Mouse (Mus musculus): ENCODE data around the gene Kifc3. TPM values are rescaled to one million over a fixed set of nuclear protein-coding genes. Genes with fewer than 3 reads are reported as not detected.

Kifc3 gene
- polyA plus RNA-seq, 1 experiment from 2014 or later, result 16.8 TPM

- H3K4me3 ChIP-seq, result no peak overlapping the region
- ATAC-seq (ENCODE audit: low FRiP score, low read depth), result no peak
- H3K36me3 ChIP-seq, result peaks cover 63% of the 10 kb centered on the region
- no peaks in the 10 kb centered on the region for H3K27me3 ChIP-seq
- H3K4me2 ChIP-seq (replicated peaks), result no peak overlapping the region
- no peak overlapping the region; the same call in 1 of the 2 replicates for H3K9ac ChIP-seq
- no peak overlapping the region for H3K27ac ChIP-seq
- 79% methylated on average over 4 of the region's 4 CpGs for WGBS
- peaks cover 11% of the 10 kb centered on the region for H3K4me1 ChIP-seq
- H3K9me3 ChIP-seq, result no peaks in the 10 kb centered on the region
Measured at GRCm38 (mm10) chr8:95084261-95084660, 118.4 kb downstream of the Kifc3 start.

GRCm38 (mm10) chr8:95081650-95082049, 121.0 kb downstream of the Kifc3 start:
- H3K36me3 ChIP-seq, result peaks cover 39% of the 10 kb centered on the region
- no peaks in the 10 kb centered on the region for H3K9me3 ChIP-seq
- no peak for ATAC-seq (ENCODE audit: low FRiP score, low read depth)
- WGBS, result 8% methylated on average over 11 of the region's 11 CpGs
- H3K4me3 ChIP-seq, result peak overlapping the region; percentile 87
- peak overlapping the region; percentile 77; the same call in 1 of the 2 replicates for H3K27ac ChIP-seq
- peak overlapping the region; percentile 96 for H3K4me2 ChIP-seq (replicated peaks)
- no peaks in the 10 kb centered on the region for H3K27me3 ChIP-seq
- H3K9ac ChIP-seq, result peak overlapping the region; percentile 87
- peaks cover 11% of the 10 kb centered on the region for H3K4me1 ChIP-seq

GRCm38 (mm10) chr8:95080381-95081341, 122.0 kb downstream of the Kifc3 start, which contains the start of gene Katnb1:
Gene Katnb1 (plus strand): TSS chr8:95081186.
- Histone ChIP-seq H3K9me3 (no peaks in the 10 kb centered on the region), H3K27ac (peak within 1 kb of the TSS; percentile 77; the same call in 1 of the 2 replicates), H3K27me3 (no peaks in the 10 kb centered on the region), H3K36me3 (peaks cover 32% of the 10 kb centered on the region), H3K9ac (peak within 1 kb of the TSS; percentile 87), H3K4me1 (peaks cover 11% of the 10 kb centered on the region), H3K4me2 (replicated peaks) (peak within 1 kb of the TSS; percentile 96), H3K4me3 (peak within 1 kb of the TSS; percentile 87)
- peak; percentile 98 for ATAC-seq (ENCODE audit: low FRiP score, low read depth)
- WGBS, result under 1% methylated on average over 47 of the region's 47 CpGs

GRCm38 (mm10) chr8:95079305-95079704, 123.3 kb downstream of the Kifc3 start:
- ATAC-seq (ENCODE audit: low FRiP score, low read depth), result no peak
- Histone ChIP-seq H3K27me3 (no peaks in the 10 kb centered on the region), H3K4me2 (replicated peaks) (no peak overlapping the region), H3K36me3 (peaks cover 19% of the 10 kb centered on the region), H3K27ac (no peak overlapping the region), H3K9me3 (no peaks in the 10 kb centered on the region), H3K4me3 (no peak overlapping the region), H3K9ac (no peak overlapping the region), H3K4me1 (peaks cover 11% of the 10 kb centered on the region)
- WGBS, result 84% methylated on average over 4 of the region's 4 CpGs

- WGBS, result 83% methylated on average over 3 of the region's 3 CpGs
- Histone ChIP-seq H3K9ac (no peak overlapping the region), H3K4me2 (replicated peaks) (no peak overlapping the region)
Measured at GRCm38 (mm10) chr8:95078055-95078454, 124.6 kb downstream of the Kifc3 start.

GRCm38 (mm10) chr8:95076151-95076550, 126.5 kb downstream of the Kifc3 start:
- no peaks in the 10 kb centered on the region for H3K4me1 ChIP-seq
- no peak for ATAC-seq (ENCODE audit: low FRiP score, low read depth)
- H3K36me3 ChIP-seq, result no peaks in the 10 kb centered on the region
- 79% methylated on average over 17 of the region's 17 CpGs for WGBS
- H3K27me3 ChIP-seq, result no peaks in the 10 kb centered on the region
- H3K27ac ChIP-seq, result no peak overlapping the region
- H3K4me2 ChIP-seq (replicated peaks), result no peak overlapping the region
- no peak overlapping the region for H3K9ac ChIP-seq
- H3K4me3 ChIP-seq, result no peak overlapping the region
- H3K9me3 ChIP-seq, result no peaks in the 10 kb centered on the region

More at GRCm38 (mm10) chr8:95078055-95078454, 124.6 kb downstream of the Kifc3 start:
- H3K27ac ChIP-seq, result no peak overlapping the region
- H3K36me3 ChIP-seq, result peaks cover 6% of the 10 kb centered on the region
- ATAC-seq (ENCODE audit: low FRiP score, low read depth), result no peak
- H3K4me1 ChIP-seq, result peaks cover 11% of the 10 kb centered on the region
- H3K4me3 ChIP-seq, result no peak overlapping the region
- H3K27me3 ChIP-seq, result no peaks in the 10 kb centered on the region
- H3K9me3 ChIP-seq, result no peaks in the 10 kb centered on the region

GRCm38 (mm10) chr8:95075504-95075903, 127.1 kb downstream of the Kifc3 start:
- WGBS, result 74% methylated on average over 3 of the region's 3 CpGs
- Histone ChIP-seq H3K9me3 (no peaks in the 10 kb centered on the region), H3K27ac (no peak overlapping the region), H3K4me3 (no peak overlapping the region), H3K4me2 (replicated peaks) (no peak overlapping the region), H3K9ac (no peak overlapping the region), H3K4me1 (no peaks in the 10 kb centered on the region), H3K27me3 (no peaks in the 10 kb centered on the region), H3K36me3 (no peaks in the 10 kb centered on the region)
- ATAC-seq (ENCODE audit: low FRiP score, low read depth), result no peak

- H3K36me3 ChIP-seq, result no peaks in the 10 kb centered on the region
- no peak overlapping the region for H3K27ac ChIP-seq
- H3K27me3 ChIP-seq, result no peaks in the 10 kb centered on the region
- H3K4me2 ChIP-seq (replicated peaks), result no peak overlapping the region
- no peak for ATAC-seq (ENCODE audit: low FRiP score, low read depth)
- WGBS, result 46% methylated on average over 3 of the region's 3 CpGs
- no peak overlapping the region for H3K9ac ChIP-seq
- H3K4me1 ChIP-seq, result no peaks in the 10 kb centered on the region
- H3K9me3 ChIP-seq, result no peaks in the 10 kb centered on the region
- H3K4me3 ChIP-seq, result no peak overlapping the region
Measured at GRCm38 (mm10) chr8:95067582-95067981, 135.0 kb downstream of the Kifc3 start.

- H3K27me3 ChIP-seq, result no peaks in the 10 kb centered on the region
- no peaks in the 10 kb centered on the region for H3K4me1 ChIP-seq
- no peaks in the 10 kb centered on the region for H3K36me3 ChIP-seq
- H3K4me2 ChIP-seq (replicated peaks), result no peak overlapping the region
- H3K27ac ChIP-seq, result no peak overlapping the region
- WGBS, result 90% methylated on average over 2 of the region's 2 CpGs
- H3K9ac ChIP-seq, result no peak overlapping the region
- H3K4me3 ChIP-seq, result no peak overlapping the region
- ATAC-seq (ENCODE audit: low FRiP score, low read depth), result no peak
- H3K9me3 ChIP-seq, result no peaks in the 10 kb centered on the region
Measured at GRCm38 (mm10) chr8:95064531-95064930, 138.1 kb downstream of the Kifc3 start.

GRCm38 (mm10) chr8:95059812-95060533, 142.6 kb downstream of the Kifc3 start:
- no peak overlapping the region for H3K27ac ChIP-seq
- no peaks in the 10 kb centered on the region for H3K4me1 ChIP-seq
- no peaks in the 10 kb centered on the region for H3K36me3 ChIP-seq
- WGBS, result 71% methylated on average over 6 of the region's 6 CpGs
- H3K4me2 ChIP-seq (replicated peaks), result no peak overlapping the region
- no peak overlapping the region for H3K9ac ChIP-seq
- ATAC-seq (ENCODE audit: low FRiP score, low read depth), result no peak
- H3K9me3 ChIP-seq, result no peaks in the 10 kb centered on the region
- H3K27me3 ChIP-seq, result no peaks in the 10 kb centered on the region
- no peak overlapping the region for H3K4me3 ChIP-seq

- Histone ChIP-seq H3K27me3 (no peaks in the 10 kb centered on the region), H3K9me3 (no peaks in the 10 kb centered on the region), H3K4me1 (no peaks in the 10 kb centered on the region), H3K36me3 (no peaks in the 10 kb centered on the region), H3K4me3 (no peak overlapping the region), H3K27ac (no peak overlapping the region), H3K4me2 (replicated peaks) (no peak overlapping the region), H3K9ac (no peak overlapping the region)
- ATAC-seq (ENCODE audit: low FRiP score, low read depth), result no peak
- 78% methylated on average over 6 of the region's 6 CpGs for WGBS
Measured at GRCm38 (mm10) chr8:95058661-95059060, 144.0 kb downstream of the Kifc3 start.

GRCm38 (mm10) chr8:95056414-95056813, 146.2 kb downstream of the Kifc3 start:
- Histone ChIP-seq H3K4me3 (no peak overlapping the region), H3K4me1 (no peaks in the 10 kb centered on the region), H3K27ac (no peak overlapping the region), H3K9ac (no peak overlapping the region), H3K36me3 (no peaks in the 10 kb centered on the region), H3K9me3 (no peaks in the 10 kb centered on the region), H3K4me2 (replicated peaks) (no peak overlapping the region), H3K27me3 (no peaks in the 10 kb centered on the region)
- 85% methylated on average over 5 of the region's 5 CpGs for WGBS
- no peak for ATAC-seq (ENCODE audit: low FRiP score, low read depth)

Measured in limb, embryonic 13.5 days (tissue).